Mouse (Mus musculus) layer of hippocampus, postnatal 14 days (tissue): Measurements from ENCODE around the gene Klhl34. TPM values are rescaled to one million over a fixed set of nuclear protein-coding genes. Genes with fewer than 3 reads are reported as not detected.

Source experiments
- DNase-seq, 2 experiments: peaks; one replicate each; pipeline ENCODE4 v3.0.0; 2021 to 2022; ENCODE audit warnings: low spot score in 2 of 2, mixed read lengths in 1 of 2
- long read RNA-seq, 2 experiments: library from polyadenylated mRNA; stranded (forward); transcript quantifications; one replicate each; pipeline ENCODE4 v2.0.0; 2021
- total RNA-seq, 2 experiments: library from RNA; stranded (reverse); gene quantifications; 2 replicates each; pipeline ENCODE4 v1.2.3; 2021

Gene Klhl34
- total RNA-seq: under 1 TPM; 0.16 to 0.26 TPM
- long read RNA-seq, experiment 1: 0 reads
- long read RNA-seq, experiment 2, partial matches to known transcripts: 0 of 1 reads
- long read RNA-seq, experiment 2, other reads (novel, unspliced or antisense): 0 of 1 reads

- no peak for DNase-seq
Measured at GRCm38 (mm10) chrX:157818207-157818920, at the start of gene Klhl34. Gene Klhl34 (plus strand): TSS chrX:157818435.

DNA sequence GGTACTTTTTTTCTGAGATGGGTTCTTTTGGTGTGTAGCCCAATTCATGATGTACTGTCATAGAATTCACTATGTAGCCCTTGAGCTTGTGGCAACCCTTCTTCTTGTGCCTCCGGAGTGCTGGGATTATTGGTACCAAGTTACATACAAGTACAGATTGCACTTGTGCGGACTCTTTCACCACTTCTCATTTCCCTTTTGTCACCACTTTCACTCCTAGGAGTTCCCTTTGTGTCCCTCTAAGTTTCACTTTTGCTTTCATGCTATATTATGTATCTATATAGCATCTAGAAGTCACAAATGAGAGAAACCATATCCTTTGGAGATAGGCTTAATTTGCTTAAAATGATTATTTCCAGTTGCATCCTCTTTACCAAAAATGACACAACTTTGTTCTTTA, 16.6 kb upstream of the Klhl34 start:
- DNase-seq: no peak

DNA sequence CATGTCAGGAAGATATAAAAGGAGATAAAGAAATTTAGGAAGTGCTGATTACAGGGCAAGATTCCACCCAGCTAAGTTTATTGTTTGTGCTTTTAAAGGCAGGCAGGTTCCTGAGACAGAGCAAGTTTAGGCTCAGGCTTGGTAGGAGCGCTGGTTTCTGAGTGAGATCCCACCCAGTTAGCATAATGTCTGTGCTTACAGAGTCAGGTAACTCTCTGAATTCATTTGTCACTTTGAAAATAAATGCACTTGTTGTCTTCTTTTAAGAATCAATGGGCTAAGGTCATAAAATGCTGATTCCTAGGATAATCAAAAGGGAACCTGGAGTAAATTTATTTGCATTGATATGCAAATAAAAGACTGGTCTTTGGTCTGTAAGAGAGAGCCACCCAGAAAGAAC, 8.5 kb upstream of the Klhl34 start:
- no peak for DNase-seq

GRCm38 (mm10) chrX:157817571-157818206, 546 bp upstream of the Klhl34 start:
- DNase-seq: no peak

DNA sequence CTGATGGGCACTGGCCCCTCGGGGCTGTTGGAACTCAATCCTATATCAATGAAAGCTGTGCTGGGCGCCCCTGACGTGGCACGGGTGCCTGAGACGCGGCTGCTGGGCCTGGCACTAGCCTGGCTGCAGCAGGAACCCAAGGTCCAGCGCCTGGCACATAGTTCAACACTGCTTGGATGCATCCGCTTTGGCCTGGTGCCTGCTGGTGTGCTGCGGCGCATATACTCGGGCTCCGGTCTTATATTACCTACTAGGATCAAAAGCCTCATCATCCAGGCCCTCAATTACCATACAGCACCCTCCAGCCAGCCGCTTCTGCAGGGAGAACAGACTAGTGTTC, 656 bp downstream of the Klhl34 start:
- no peak for DNase-seq

GRCm38 (mm10) chrX:157829983-157830382, 11.7 kb downstream of the Klhl34 start:
- no peak for DNase-seq

Other genes with a start within 250 kb of the Klhl34 start
- gene Yy2, start 249.4 kb upstream of the Klhl34 start, total RNA-seq: not detected
- gene Mbtps2, start 219.7 kb upstream of the Klhl34 start, total RNA-seq: 10 to 100 TPM; 33.8 to 34.8 TPM
- under 1 TPM in 1 of 2 experiments, not detected in 1; 0.74 TPM for gene Smpx, start 119.5 kb upstream of the Klhl34 start, total RNA-seq
- gene Cnksr2, start 224.9 kb downstream of the Klhl34 start, total RNA-seq: 100 to 1,000 TPM; 180 to 202 TPM